Mouse (Mus musculus): ENCODE results near the gene Gm45062. TPM values are rescaled to one million over a fixed set of nuclear protein-coding genes. Genes with fewer than 3 reads are reported as not detected.

Gm45062 gene
- total RNA-seq (2012; rRNA removed) = 2.4 and 2.7 TPM in 2 replicates
- total RNA-seq (2014; rRNA removed) = 3.2 and 3.3 TPM in 2 replicates
- polyA plus RNA-seq (2012; ENCODE audit: insufficient read length, low read depth) = 4.1 and 4.4 TPM in 2 replicates

DNA sequence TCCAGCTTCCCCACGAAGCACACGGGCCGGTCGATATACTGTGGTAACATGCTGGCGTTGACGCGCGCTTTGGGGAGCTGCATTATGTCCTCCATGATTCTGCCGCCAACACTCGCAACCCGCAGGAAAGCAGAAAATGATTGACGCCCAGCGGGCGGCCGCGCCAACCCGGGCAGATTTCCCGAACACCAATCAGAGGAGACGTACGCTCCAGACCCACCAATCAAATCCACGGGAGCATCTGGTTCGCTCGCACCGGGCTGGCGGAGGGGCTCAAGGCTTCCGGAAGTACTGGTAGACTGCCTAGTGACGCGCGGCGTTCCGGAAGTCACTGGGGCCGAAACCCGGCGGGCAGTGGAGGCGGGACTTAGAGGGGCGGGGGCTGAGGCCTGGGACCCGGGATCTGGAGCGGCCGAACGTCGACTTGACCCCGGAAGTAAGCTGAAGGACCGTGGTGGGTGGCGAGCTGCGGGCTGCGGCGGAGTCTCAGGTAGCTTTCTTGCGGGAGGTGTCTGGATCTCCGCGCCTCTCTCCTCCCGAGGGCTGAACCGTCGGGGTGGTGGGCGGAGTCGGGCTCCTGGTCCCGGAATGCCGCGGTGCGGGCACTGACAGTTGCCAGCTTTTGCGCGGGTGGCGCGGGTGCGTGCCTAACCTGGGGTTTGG is at the start of gene Gm45062, which contains the start of the genes Rpa3 and Umad1:
Gene Gm45062 (plus strand): TSS at position 447 of the 663 bp plus-strand sequence.
Gene Rpa3 (minus strand): TSS at position 170 of the 663 bp plus-strand sequence.
Gene Umad1 (plus strand): TSS at position 285 of the 663 bp plus-strand sequence.
- peaks cover 22% of the 10 kb centered on the region for H3K79me2 ChIP-seq (replicated peaks; ENCODE audit: control insufficient read depth, extremely low read depth, insufficient read depth, poor library complexity, severe bottlenecking)
- peak within 1 kb of the TSS; percentile 93 to 98 (median 94) for H3K4me3 ChIP-seq (replicated peaks in 1 of 3; ENCODE audit: low read depth in 2 of 3, low read length in 2 of 3, poor library complexity in 1 of 3)
- peak within 1 kb of the TSS; percentile 71 for H3K27ac ChIP-seq (ENCODE audit: insufficient read depth, low read depth)
- no peaks in the 10 kb centered on the region for H3K9me3 ChIP-seq (replicated peaks; ENCODE audit: low read length)
- H3K4me2 ChIP-seq (ENCODE audit: insufficient read depth, low read depth, poor library complexity, severe bottlenecking) = peak within 1 kb of the TSS; percentile 91
- H3K4me1 ChIP-seq (ENCODE audit: control insufficient read depth in 1 of 2, insufficient read depth in 2 of 2) = peaks cover 0 to 7% of the 10 kb centered on the region in 2 experiments; a peak in 2 of 4 replicates
- peak within 1 kb of the TSS; percentile 84 for H3K9ac ChIP-seq (ENCODE audit: insufficient read depth, low read depth)
- H3K27me3 ChIP-seq (replicated peaks) = no peaks in the 10 kb centered on the region
- TF ChIP-seq JUND (conservative IDR thresholded peaks at IDR 0.05; ENCODE audit: low read depth, low read length) (no peak), MEF2A (IDR thresholded peaks at IDR 0.05; ENCODE audit: borderline replicate concordance, low read depth, low read length) (peak; percentile 32; the same call in 1 of the 2 replicates), MAZ (IDR thresholded peaks at IDR 0.05; ENCODE audit: low read depth, low read length) (peak; percentile 75; the same call in 1 of the 2 replicates), USF2 (conservative IDR thresholded peaks at IDR 0.05; ENCODE audit: low read depth, low read length) (no peak), ELF1 (IDR thresholded peaks at IDR 0.05; ENCODE audit: low read depth, low read length) (peak; percentile 97), MAX (IDR thresholded peaks at IDR 0.05; ENCODE audit: low read length) (peak; percentile 16; the same call in 1 of the 2 replicates), KAT2A (IDR thresholded peaks at IDR 0.05; ENCODE audit: insufficient replicate concordance, low read length) (peak; percentile 56; the same call in 1 of the 2 replicates), ZMIZ1 (IDR thresholded peaks at IDR 0.05; ENCODE audit: low read depth, low read length) (peak; percentile 70), HCFC1 (IDR thresholded peaks at IDR 0.05; ENCODE audit: low read depth, low read length) (peak; percentile 78), NRF1 (IDR thresholded peaks at IDR 0.05; ENCODE audit: low read depth, low read length) (peak; percentile 52), BHLHE40 (IDR thresholded peaks at IDR 0.05; ENCODE audit: low read depth, low read length) (no peak), RAD21 (IDR thresholded peaks at IDR 0.05; ENCODE audit: low read depth, low read length) (no peak), SMC3 (IDR thresholded peaks at IDR 0.05; ENCODE audit: low read depth, low read length) (no peak), MAFK (IDR thresholded peaks at IDR 0.05; ENCODE audit: insufficient replicate concordance, low read length) (no peak), CHD1 (IDR thresholded peaks at IDR 0.05; ENCODE audit: low read depth, low read length) (no peak), PAX5 (IDR thresholded peaks at IDR 0.05; ENCODE audit: low read length) (no peak), POLR2A (IDR thresholded peaks at IDR 0.05; ENCODE audit: low read depth, low read length) (peak; percentile 81), ZKSCAN1 (IDR thresholded peaks at IDR 0.05; ENCODE audit: borderline replicate concordance, low read depth, low read length) (no peak), GABPA (IDR thresholded peaks at IDR 0.05; ENCODE audit: insufficient replicate concordance, low read depth, low read length) (no peak; the same call in 1 of the 2 replicates), CHD2 (IDR thresholded peaks at IDR 0.05; ENCODE audit: low read length) (peak; percentile 91), UBTF (IDR thresholded peaks at IDR 0.05; ENCODE audit: low read depth, low read length) (no peak), NELFE (IDR thresholded peaks at IDR 0.05; ENCODE audit: low read depth, low read length) (peak; percentile 83), RCOR1 (conservative IDR thresholded peaks at IDR 0.05; ENCODE audit: low read depth, low read length) (no peak), E2F4 (IDR thresholded peaks at IDR 0.05; ENCODE audit: insufficient replicate concordance, low read depth, low read length) (peak; percentile 81; the same call in 1 of the 2 replicates), POLR2AphosphoS2 (IDR thresholded peaks at IDR 0.05; ENCODE audit: low read depth, low read length) (peak; percentile 82; the same call in 1 of the 2 replicates), ZNF384 (IDR thresholded peaks at IDR 0.05; ENCODE audit: low read depth, low read length) (no peak), SIN3A (IDR thresholded peaks at IDR 0.05; ENCODE audit: low read length) (peak; percentile 84), EP300 (IDR thresholded peaks at IDR 0.05; ENCODE audit: low read length) (no peak), MXI1 (IDR thresholded peaks at IDR 0.05; ENCODE audit: low read depth, low read length) (peak; percentile 67), ZC3H11A (IDR thresholded peaks at IDR 0.05; ENCODE audit: low read depth, low read length) (no peak), TBP (conservative IDR thresholded peaks at IDR 0.05; ENCODE audit: low read depth, low read length) (0 out of 2 replicates have a peak, but pooled peaks have one; percentile 59), MYC (IDR thresholded peaks at IDR 0.05; ENCODE audit: low read depth, low read length) (no peak), IRF4 (IDR thresholded peaks at IDR 0.05; ENCODE audit: low read depth, low read length) (peak; percentile 50; the same call in 1 of the 2 replicates), ETS1 (conservative IDR thresholded peaks at IDR 0.05; ENCODE audit: low read depth, low read length) (no peak), JUN (IDR thresholded peaks at IDR 0.05; ENCODE audit: insufficient read depth, low read depth, low read length) (no peak), USF1 (IDR thresholded peaks at IDR 0.05; ENCODE audit: low read depth, low read length) (no peak), TCF12 (IDR thresholded peaks at IDR 0.05; ENCODE audit: low read depth, low read length) (peak; percentile 61), CTCF (conservative IDR thresholded peaks at IDR 0.05 in 1 of 2, IDR thresholded peaks at IDR 0.05 in 1 of 2; ENCODE audit: low read depth in 2 of 2, low read length in 2 of 2) (no peak)
- DNase-seq (ENCODE audit: extremely low read depth) = peak; percentile 98
- in situ Hi-C loops (cut with MboI; ENCODE audit: low pct_ligation_motif_present, low pct_unique_long_range_greater_than_20kb, low sequenced_read_pairs) = no loop called here
- dilution Hi-C loops (cut with MboI; ENCODE audit: extremely low pct_ligation_motif_present, extremely low pct_unique_long_range_greater_than_20kb, low sequenced_read_pairs) = no loop called here
- H3K36me3 ChIP-seq (replicated peaks in 1 of 2; ENCODE audit: control insufficient read depth in 1 of 2, insufficient read depth in 1 of 2, low read length in 1 of 2) = peaks cover 0 to 14% of the 10 kb centered on the region in 2 experiments
